In genomic region chr12:100775911-100776581, GRCm38 (mm10) we compare ENCODE assay signal across 14 mouse cellular contexts. TPM values are rescaled to one million over a fixed set of nuclear protein-coding genes. Genes with fewer than 3 reads are reported as not detected.
DNase-seq lines count a peak whose midpoint lies in the region; ATAC-seq lines count a peak whose summit lies in the region.
"Had no signal": no experiment of that assay in that cellular context is flagged by ENCODE, and none has a peak within 500 bp of the region (broad histone marks: within the 10 kb centered on the region; RNA-seq: fewer than 3 reads in every experiment).

No protein-coding gene starts in this region.

- WGBS in hindbrain, embryonic 12.5 days: 86% methylated on average over 8 of the region's 8 CpGs

- no peak overlapping the region for H3K9ac ChIP-seq in hindbrain, embryonic 12.5 days
- H3K9ac ChIP-seq: midbrain, embryonic 13.5 days had no signal

- peaks cover 9% of the 10 kb centered on the region; the same call in 1 of the 2 replicates for H3K4me1 ChIP-seq in hindbrain, embryonic 12.5 days

- intact Hi-C loops in heart, postnatal 10 days (cut with DNase I): no loop called here

- H3K4me2 ChIP-seq in hindbrain, embryonic 12.5 days (replicated peaks): no peak overlapping the region
- H3K4me2 ChIP-seq: midbrain, embryonic 13.5 days had no signal

- no peak overlapping the region for H3K27ac ChIP-seq in hindbrain, embryonic 12.5 days
- H3K27ac ChIP-seq: hindbrain, postnatal 0 days; limb, embryonic 10.5 days; midbrain, embryonic 13.5 days had no signal

- H3K9me3 ChIP-seq in hindbrain, embryonic 12.5 days (replicated peaks): no peaks in the 10 kb centered on the region
- H3K9me3 ChIP-seq: limb, embryonic 10.5 days; midbrain, embryonic 13.5 days had no signal

- no peak for ATAC-seq in hindbrain, embryonic 12.5 days (ENCODE audit: low FRiP score)
- ATAC-seq: hindbrain, postnatal 0 days; midbrain, embryonic 13.5 days had no signal

- H3K4me3 ChIP-seq in hindbrain, embryonic 12.5 days: no peak overlapping the region
- H3K4me3 ChIP-seq: erythroblast, embryonic 14.5 days; limb, embryonic 10.5 days; midbrain, embryonic 13.5 days had no signal

- no peaks in the 10 kb centered on the region for H3K27me3 ChIP-seq in hindbrain, embryonic 12.5 days
- H3K27me3 ChIP-seq: midbrain, embryonic 13.5 days had no signal

- DNase-seq in heart, adult 11 months: peak; percentile 97
- no peak for DNase-seq in heart, postnatal 10 days
- peak; percentile 25 to 30 for DNase-seq in lung, postnatal 4 days
- no peak for DNase-seq in lung, postnatal 10 days
- peak; percentile 89 for DNase-seq in kidney, adult 9 months
- peak; percentile 36 for DNase-seq in skeletal muscle tissue, adult 2 months (ENCODE audit: low read depth, low spot score)
- DNase-seq in Muller cell, postnatal 12 days (ENCODE audit: inconsistent ontology term): no peak
- DNase-seq: cerebellum, postnatal 25 days; gastrocnemius, postnatal 14 days had no signal

- H3K36me3 ChIP-seq in hindbrain, embryonic 12.5 days: no peaks in the 10 kb centered on the region
- H3K36me3 ChIP-seq: limb, embryonic 10.5 days; midbrain, embryonic 13.5 days had no signal

RNA-seq across cellular contexts. Expression of gene Dglucy, which starts 2.8 kb away (rescaled TPM):
- total RNA-seq in heart, postnatal 10 days (2021): 10 to 100 TPM; 23.5 to 25.8 TPM
- polyA plus RNA-seq in hindbrain, embryonic 12.5 days (2016; fragmentation: Nextera tagmentation; extraction: Ambion mirVana): 2.0 and 2.8 TPM in 2 replicates
- polyA plus RNA-seq: erythroblast, embryonic 14.5 days had no signal

RNA-seq across cellular contexts. Expression of gene Rps6ka5, which starts 49.3 kb away (rescaled TPM):
- 10 to 100 TPM; 13.0 to 13.7 TPM for total RNA-seq in heart, postnatal 10 days (2021)
- 6.5 and 7.0 TPM in 2 replicates for polyA plus RNA-seq in hindbrain, embryonic 12.5 days (2016; fragmentation: Nextera tagmentation; extraction: Ambion mirVana)

Comparison
In these comparisons a context has a peak if more than half of its experiments do, and no peak if none do; other contexts are left out.
1. DNase-seq: peak in heart, adult 11 months (single experiment), lung, postnatal 4 days (2 of 2), kidney, adult 9 months (single experiment) and skeletal muscle tissue, adult 2 months (single experiment); none in heart, postnatal 10 days (0 of 2), lung, postnatal 10 days (single experiment) and Muller cell, postnatal 12 days (single experiment).